Mouse (Mus musculus) inflammation-experienced regulatory T-cells, adult 6 months (primary cell): ENCODE measurements around the gene Isg20l2. TPM values are rescaled to one million over a fixed set of nuclear protein-coding genes. Genes with fewer than 3 reads are reported as not detected.

Experiments
- ATAC-seq: one replicate; pipeline ENCODE4 v1.8.0; 2017
- polyA plus RNA-seq, 3 experiments: library from polyadenylated mRNA; unstranded; fragments of 100-300 nt; shearing (Covaris generic); gene quantifications; one replicate each; pipeline ENCODE4 v1.2.1; 2017

Isg20l2 gene
- polyA plus RNA-seq, 3 experiments from 2014 or later = 14.2 to 17.9 (median 16.4) TPM

DNA sequence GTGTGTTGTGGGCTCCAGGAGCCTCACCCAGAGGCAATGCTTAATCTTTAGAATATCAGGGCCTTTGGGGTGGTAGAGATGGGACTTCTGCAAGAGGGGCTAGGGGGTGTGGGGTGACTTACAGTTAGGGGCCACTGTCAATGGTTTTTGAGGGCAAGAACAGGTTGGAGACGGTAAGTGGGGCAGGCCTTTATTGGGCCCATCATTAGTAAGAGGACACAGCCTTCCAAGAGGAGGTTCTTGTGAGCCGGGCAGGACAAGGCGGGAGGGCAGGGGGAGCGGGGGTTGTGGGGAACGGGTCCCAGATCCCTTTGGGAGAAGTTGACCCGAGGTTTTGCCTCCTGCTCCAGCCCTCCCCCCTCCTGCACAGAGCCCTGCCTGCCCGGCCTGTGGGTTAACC is 16.6 kb upstream of the Isg20l2 start:
- no peak for ATAC-seq

DNA sequence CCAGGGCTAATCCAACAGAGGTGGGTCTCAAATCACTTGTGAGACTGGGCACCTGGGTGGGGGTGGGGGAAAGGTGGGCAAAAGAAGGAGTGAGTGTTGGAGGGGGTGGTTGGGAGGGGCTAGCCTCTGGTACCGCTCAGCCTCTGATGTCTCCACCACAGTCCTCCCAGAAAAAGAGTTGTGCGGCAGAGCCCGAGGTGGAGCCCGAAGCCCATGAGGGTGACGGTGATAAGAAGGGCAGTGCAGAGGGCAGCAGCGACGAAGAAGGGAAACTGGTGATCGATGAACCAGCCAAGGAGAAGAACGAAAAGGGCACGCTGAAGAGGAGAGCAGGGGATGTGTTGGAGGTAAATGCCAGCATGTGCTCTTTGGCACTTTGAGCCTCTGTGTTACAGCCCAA is 16.2 kb upstream of the Isg20l2 start:
- no peak for ATAC-seq

- no peak for ATAC-seq
Observed at GRCm38 (mm10) chr3:87916990-87917389, 13.1 kb upstream of the Isg20l2 start.

DNA sequence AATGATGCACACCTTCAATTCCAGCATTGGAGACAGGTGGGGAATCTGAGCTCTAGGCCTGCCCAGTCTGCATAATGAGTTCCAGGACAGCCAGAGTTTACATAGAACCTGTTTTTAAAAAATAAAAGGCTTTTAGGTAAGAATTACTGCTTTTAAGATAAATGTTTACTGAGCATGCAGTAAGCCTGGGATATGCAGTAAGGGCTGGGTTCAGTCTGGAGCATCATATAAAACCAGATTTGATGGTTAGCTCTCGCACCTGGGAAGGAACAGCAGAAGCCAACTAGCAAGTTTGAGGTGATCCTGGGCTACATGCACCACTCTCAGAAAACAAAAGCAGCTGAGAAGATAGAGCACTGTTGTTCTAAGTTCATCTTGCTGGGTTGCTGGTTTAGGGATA is 11.6 kb upstream of the Isg20l2 start:
- ATAC-seq = no peak

GRCm38 (mm10) chr3:87919336-87920108 is 10.6 kb upstream of the Isg20l2 start, which contains the start of gene Mrpl24:
Mrpl24 (plus strand) TSS chr3:87919506.
- ATAC-seq = peak; percentile 91

GRCm38 (mm10) chr3:87920270-87920943 is 9.7 kb upstream of the Isg20l2 start:
- ATAC-seq = no peak

DNA sequence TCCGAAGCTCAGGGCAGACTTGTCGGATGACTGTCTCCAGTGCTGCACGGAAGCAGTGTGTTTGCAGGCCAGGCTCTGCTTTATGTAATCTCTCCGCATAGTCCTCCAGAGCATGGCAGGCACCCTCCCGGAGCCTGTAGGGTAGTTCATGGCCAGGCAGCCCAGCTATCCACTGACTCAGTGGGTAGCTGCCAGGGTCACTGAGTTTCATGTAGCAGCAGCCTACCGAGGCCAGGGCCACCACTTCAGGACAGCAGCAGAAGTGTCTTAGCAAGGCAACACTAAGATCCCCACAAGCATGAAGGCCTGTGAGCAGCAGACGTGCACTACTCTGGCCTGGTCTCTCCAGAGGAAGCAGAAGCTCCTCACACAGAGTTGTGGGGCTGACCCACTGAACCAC is 5.1 kb upstream of the Isg20l2 start:
- ATAC-seq = no peak

- no peak for ATAC-seq
Observed at GRCm38 (mm10) chr3:87927452-87927851, 2.7 kb upstream of the Isg20l2 start.

DNA sequence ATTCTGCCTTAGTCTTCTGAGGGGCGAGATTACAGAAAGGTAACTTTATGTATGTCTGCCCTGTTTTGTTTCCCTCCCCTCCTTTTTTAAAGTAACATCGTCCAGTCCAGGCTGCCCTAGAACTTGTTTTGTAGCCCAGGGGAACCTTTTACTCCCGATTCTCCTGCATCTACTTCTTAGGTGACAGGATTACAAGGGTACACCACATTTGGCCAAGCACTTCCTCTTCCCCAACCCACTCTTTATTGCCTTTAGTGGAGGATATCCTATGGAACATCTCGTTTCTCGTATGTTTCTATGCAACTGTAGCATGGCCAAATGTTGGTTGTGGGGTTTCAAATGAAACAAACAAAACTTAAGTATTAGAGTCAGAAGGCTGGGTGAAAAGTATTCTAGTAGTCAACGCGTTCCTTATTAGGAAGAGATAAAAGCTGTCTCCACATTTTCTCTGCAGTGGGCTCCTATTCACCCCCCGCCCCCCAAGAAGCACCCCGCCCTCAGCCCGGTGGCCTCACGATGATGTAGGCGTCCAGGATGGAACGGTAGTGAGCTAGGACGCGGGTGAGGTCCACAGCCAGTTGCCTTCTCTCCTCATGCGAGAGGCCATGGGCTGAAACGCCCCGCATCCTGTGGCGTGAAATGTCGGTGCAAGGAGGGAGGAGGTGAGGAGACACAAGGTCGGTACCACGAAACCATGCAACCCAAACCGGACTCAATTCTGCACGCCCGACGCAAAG is 605 bp upstream of the Isg20l2 start:
- peak; percentile 46 for ATAC-seq

GRCm38 (mm10) chr3:87934026-87934425 is 3.9 kb downstream of the Isg20l2 start:
- ATAC-seq = no peak

DNA sequence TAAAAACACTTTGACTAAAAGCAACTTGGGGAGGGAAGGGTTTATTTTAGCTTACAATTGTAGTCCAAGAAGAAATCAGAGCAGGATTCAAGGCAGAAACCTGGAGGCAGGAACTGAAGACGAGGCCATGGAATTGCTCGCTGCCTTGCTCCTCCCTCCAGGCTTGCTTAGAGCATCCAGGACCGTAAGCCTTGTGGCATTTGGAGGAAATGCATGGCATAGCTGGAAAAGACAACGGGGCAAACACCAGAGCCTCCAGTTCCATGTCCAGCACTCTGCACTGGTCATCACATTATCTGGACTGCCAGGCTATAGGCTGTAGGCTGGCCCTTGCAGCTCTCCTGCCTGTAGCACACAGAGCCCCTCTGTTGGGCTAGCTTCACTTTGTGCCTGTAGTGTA is 4.4 kb downstream of the Isg20l2 start:
- ATAC-seq = no peak

GRCm38 (mm10) chr3:87935201-87935600 is 5.1 kb downstream of the Isg20l2 start:
- no peak for ATAC-seq

DNA sequence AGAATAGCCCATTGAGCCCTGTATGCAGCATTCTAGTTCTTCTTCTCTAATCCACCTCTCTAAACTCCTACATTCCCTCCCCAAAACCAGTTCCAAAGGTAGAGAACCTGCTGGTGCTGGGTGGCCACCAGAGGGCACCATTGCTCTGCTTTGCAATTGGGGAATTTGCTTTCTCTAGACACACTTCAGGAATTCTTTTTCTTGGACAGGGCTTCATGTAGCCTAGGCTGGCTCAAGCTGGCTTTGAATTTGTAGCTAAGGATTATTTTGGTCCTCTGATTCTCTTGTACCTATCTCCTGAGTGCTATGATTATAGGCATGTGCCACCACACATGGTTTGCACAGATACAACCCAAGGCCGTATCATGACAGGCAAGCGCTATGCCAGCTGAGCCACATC is 5.7 kb downstream of the Isg20l2 start:
- ATAC-seq = no peak

DNA sequence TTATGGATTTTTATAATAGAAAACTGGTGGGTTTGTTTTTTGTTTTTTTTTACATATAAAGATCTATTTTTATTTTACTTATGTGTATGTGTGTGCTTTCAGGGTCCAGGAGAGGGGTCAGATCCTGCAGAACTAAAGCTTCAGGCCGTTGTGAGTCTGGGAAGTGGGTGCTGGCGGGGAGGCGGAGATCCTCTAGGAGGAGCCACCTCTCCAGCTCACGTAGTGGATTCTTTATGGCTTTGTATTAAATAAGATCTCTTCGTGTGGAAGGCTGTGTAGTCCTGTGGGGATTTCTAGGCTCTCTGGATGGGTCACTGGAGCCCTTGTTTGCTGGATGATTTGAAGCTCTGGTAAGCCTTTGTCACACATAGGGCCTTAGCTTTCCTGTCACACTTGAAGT is 10.5 kb downstream of the Isg20l2 start:
- ATAC-seq = no peak

GRCm38 (mm10) chr3:87942471-87942870 is 12.4 kb downstream of the Isg20l2 start:
- ATAC-seq = no peak

DNA sequence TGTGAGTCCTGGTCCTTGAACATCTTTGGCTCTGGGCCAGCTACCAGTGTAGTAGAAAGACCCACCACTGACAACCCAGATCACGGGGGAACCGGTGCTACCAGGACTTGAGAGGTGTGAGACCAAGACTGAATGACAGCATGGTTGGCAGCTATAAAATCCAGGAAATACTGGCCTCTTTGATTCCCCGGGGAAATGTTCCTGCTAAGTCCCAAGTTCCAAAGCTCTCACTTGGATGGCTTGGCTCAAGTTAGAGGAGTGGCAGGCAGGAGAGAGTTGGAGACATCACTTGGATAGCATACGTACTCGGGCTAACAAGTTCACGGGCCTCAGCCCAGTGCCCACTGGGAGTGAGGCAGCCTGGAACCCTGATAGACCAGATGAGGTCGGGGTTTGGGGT is 13.5 kb downstream of the Isg20l2 start:
- no peak for ATAC-seq

- ATAC-seq = no peak
Observed at GRCm38 (mm10) chr3:87944838-87945600, 14.9 kb downstream of the Isg20l2 start.

DNA sequence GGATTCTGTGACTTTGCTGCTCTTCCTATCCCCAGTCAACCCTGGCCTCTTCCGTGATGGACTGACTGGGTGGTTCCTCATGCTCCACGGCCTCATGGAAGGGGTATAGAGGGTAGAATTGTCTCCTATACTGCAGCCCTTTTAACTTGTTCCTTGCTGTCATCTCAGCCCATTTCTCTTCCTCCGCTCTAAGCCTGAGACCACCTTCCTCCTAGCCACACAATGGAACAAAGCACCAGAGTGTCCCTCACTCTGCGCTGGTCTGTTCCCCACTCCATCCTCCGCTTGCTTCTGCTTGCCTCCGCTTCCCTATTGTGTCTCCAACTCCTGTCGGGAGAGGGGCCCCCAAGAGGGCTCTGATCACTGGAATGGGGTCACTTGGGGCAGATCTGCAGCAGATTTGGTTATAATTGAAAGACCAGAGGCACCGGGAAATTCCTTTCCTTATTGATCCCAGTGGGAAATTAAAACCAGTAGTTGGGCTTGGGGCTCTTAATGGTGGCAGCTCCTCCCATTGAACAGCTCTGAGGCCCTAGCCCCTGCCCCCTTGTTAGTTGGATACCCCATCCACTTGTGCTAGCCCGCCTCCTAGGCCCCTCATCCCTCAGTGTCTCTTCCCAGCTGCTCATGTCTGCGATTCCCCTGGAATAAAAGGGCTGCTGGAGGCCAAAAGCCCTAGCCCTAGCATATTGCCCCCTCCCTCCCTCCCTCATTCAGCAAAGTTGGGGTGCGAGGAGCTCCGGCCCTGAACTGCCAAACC is 15.8 kb downstream of the Isg20l2 start:
- no peak for ATAC-seq

DNA sequence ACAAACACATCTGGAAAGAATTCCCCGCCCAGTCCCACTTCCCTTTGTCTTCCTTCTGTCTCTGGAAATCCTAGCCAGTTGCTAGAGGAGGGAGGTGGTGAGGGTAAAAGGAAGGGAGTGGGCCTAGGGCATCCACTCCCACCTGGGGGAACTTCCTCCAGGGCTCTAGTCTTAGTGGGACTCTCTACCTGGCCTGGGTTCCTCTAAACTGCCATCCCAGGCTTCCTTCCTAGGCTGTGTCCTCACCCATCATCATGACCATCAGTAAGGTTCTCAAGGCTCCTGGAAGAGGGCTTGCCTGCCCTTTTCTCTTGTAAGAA is 16.4 kb downstream of the Isg20l2 start:
- ATAC-seq = no peak

DNA sequence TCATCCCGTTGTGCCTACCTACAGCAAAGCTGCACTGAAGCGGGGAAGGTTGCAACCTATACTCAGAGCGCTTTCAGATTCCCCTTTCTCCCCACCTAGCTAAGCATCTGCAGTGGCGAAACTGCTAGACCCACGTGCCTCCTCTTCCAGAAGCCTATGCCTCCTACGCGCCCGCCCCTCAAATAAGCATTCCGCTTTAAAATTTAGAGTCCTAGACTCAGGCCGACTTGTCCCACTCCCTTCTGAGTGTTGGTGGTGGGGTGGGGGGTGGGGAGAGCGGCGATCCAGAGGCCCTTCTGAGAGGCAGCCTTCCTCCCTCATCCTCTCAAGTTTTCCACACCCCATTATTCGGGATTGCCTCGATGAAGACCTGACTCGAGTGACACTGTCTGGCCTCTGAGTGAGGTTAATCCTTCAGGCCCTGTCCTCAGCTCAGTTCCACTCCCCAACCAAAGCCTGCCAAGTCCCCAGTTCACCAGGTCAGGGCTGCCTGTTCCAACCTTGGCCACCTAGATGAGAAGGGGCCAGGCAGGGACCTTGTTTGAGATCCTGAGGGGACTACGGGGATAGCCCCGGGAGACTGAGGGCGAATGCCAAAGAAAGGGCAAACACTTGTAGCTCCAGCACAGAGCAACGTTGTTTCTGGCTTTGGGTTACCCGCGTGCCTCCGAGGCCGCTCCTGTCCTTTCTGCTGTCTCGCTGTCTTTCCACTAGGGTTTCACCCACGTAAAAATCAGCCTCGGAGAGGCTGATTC is 17.1 kb downstream of the Isg20l2 start:
- ATAC-seq = peak; percentile 41

GRCm38 (mm10) chr3:87947811-87948199 is 17.7 kb downstream of the Isg20l2 start:
- no peak for ATAC-seq
